Mouse (Mus musculus) liver, adult 2 months (tissue): ENCODE measurements around the gene Abcc5. TPM values are rescaled to one million over a fixed set of nuclear protein-coding genes. Genes with fewer than 3 reads are reported as not detected.
"Not testable (repeated sequence)": the region's sequence is repeated elsewhere in the genome, so short reads cannot be mapped to it uniquely, and the experiment has no call there.

ENCODE experiments used
- DNase-seq: peaks from one replicate; pipeline ENCODE4 v3.0.0-alpha.2; 2011; ENCODE audit warnings: low read depth, low spot score; ENCODE audit errors: extremely low read depth
- H3K27ac ChIP-seq: fragments of 200-500 bp; replicated peaks from 2 replicates; pipeline ENCODE4 v1.5.1; 2012; ENCODE audit warnings: low read depth, mild to moderate bottlenecking, control low read depth, inconsistent platforms, low read length; ENCODE audit not compliant: insufficient read depth
- H3K27me3 ChIP-seq: fragments of 200-500 bp; 2 replicates; pipeline ENCODE4 v1.6.1; 2012; ENCODE audit warnings: mild to moderate bottlenecking, moderate library complexity, low read length, inconsistent platforms; ENCODE audit not compliant: control insufficient read depth, insufficient read depth
- H3K36me3 ChIP-seq: fragments of 200-500 bp; 2 replicates; pipeline ENCODE4 v1.6.1; 2012; ENCODE audit warnings: low read length, inconsistent platforms; ENCODE audit not compliant: control insufficient read depth, insufficient read depth
- H3K4me1 ChIP-seq: fragments of 200-500 bp; 2 replicates; pipeline ENCODE4 v1.6.1; 2011; ENCODE audit warnings: low read length; ENCODE audit not compliant: control insufficient read depth, insufficient read depth
- H3K4me3 ChIP-seq: fragments of 200-500 bp; 2 replicates; pipeline ENCODE4 v1.5.1; 2011; ENCODE audit warnings: low read depth, mild to moderate bottlenecking, control low read depth, low read length, moderate library complexity; ENCODE audit not compliant: insufficient read depth
- H3K79me2 ChIP-seq: fragments of 200-500 bp; 2 replicates; pipeline ENCODE4 v1.6.1; 2012; ENCODE audit warnings: inconsistent platforms, mild to moderate bottlenecking, low read length, moderate library complexity; ENCODE audit not compliant: control insufficient read depth, insufficient read depth
- H3K9ac ChIP-seq: fragments of 200-500 bp; 2 replicates; pipeline ENCODE4 v1.6.1; 2012; ENCODE audit warnings: low read depth, mild to moderate bottlenecking, control low read depth, inconsistent platforms, low read length
- CTCF ChIP-seq: fragments of 200-500 bp; IDR thresholded peaks from 2 replicates; pipeline ENCODE4 v1.5.1; 2011; ENCODE audit warnings: low read depth, low read length, control low read depth
- POLR2A ChIP-seq: fragments of 200-500 bp; IDR thresholded peaks from 2 replicates; pipeline ENCODE4 v1.6.1; 2011; ENCODE audit warnings: low read length, control low read depth; ENCODE audit not compliant: insufficient read depth; ENCODE audit errors: extremely low read depth
- WGBS: fragments of 180-500 bp; shearing (Covaris S2); methylation state at CpG from one replicate; pipeline ENCODE4 v1.1.7; 2018; 5-methylcytosine and 5-hydroxymethylcytosine counted together
- polyA plus RNA-seq: library from polyadenylated mRNA; depleted of rRNA; stranded (reverse); fragments of >200 nt; gene quantifications from 2 replicates; pipeline ENCODE4 v1.2.3, GENCODE M21; 2012
- total RNA-seq: library from RNA; depleted of rRNA; stranded (reverse); fragments of >200 nt; gene quantifications from 2 replicates; pipeline ENCODE4 v1.2.3, GENCODE M21; 2014

Gene Abcc5
- total and polyA plus RNA-seq, 2 experiments, result 6.6 to 7.7 TPM

DNA sequence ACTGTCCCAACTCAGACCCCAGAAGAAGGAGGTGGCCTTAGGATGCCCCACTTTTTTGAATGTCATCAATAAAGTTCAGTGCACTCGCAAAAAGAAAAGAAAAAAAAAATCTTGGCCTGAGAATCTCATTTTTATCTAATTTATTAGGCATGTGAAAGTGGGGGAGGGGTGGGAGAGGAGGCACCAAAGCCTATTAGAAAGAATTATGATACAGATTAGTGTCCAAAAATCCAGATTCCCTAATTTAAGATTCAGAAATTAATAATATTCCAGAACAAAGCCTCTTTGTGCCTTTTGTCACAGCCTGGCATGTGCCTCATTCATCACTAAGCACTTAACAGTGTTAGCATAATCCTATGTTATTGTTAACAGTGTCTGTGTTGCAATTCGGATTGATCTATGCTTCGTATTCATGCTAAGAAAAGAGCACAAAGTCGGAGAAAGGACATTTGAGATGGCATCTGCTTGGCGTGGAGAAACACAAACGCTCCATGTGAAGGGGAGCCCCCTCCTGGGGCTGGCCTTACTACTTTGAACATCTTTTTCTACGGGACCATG lies 18.7 kb upstream of the Abcc5 start:
- H3K4me1 ChIP-seq, result no peaks in the 10 kb centered on the region
- H3K27me3 ChIP-seq, result no peaks in the 10 kb centered on the region
- TF ChIP-seq POLR2A (no peak), CTCF (no peak)
- H3K79me2 ChIP-seq, result no peaks in the 10 kb centered on the region
- WGBS, result 83% methylated on average over 7 of the region's 7 CpGs
- DNase-seq, result no peak
- H3K36me3 ChIP-seq, result no peaks in the 10 kb centered on the region
- H3K4me3 ChIP-seq, result no peak overlapping the region
- H3K9ac ChIP-seq, result no peak overlapping the region
- H3K27ac ChIP-seq, result no peak overlapping the region

DNA sequence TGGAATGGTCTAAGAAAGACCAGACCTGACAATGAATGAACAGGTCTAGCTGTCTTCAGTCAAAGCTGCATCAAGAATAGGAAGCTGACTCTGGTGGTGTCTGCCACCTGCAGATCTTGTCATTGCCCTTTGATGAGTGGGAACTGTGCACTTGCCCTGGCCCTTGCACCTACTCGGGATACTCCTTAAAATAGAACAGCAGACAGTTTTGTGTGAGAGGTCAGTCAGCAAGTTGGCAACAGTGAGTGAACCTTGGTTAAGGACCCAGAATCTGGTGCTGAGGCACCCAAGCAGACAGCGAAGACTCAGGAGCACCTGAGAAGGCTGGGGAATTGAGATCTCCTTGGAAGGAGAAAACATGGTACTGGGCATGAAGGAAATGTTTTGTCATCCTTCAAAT lies 16.7 kb upstream of the Abcc5 start:
- H3K36me3 ChIP-seq, result no peaks in the 10 kb centered on the region
- no peak for DNase-seq
- H3K79me2 ChIP-seq, result no peaks in the 10 kb centered on the region
- no peak overlapping the region for H3K9ac ChIP-seq
- no peaks in the 10 kb centered on the region for H3K4me1 ChIP-seq
- no peak overlapping the region for H3K27ac ChIP-seq
- no peak overlapping the region for H3K4me3 ChIP-seq
- TF ChIP-seq POLR2A (no peak), CTCF (no peak)
- H3K27me3 ChIP-seq, result no peaks in the 10 kb centered on the region
- 85% methylated on average over 2 of the region's 2 CpGs for WGBS

DNA sequence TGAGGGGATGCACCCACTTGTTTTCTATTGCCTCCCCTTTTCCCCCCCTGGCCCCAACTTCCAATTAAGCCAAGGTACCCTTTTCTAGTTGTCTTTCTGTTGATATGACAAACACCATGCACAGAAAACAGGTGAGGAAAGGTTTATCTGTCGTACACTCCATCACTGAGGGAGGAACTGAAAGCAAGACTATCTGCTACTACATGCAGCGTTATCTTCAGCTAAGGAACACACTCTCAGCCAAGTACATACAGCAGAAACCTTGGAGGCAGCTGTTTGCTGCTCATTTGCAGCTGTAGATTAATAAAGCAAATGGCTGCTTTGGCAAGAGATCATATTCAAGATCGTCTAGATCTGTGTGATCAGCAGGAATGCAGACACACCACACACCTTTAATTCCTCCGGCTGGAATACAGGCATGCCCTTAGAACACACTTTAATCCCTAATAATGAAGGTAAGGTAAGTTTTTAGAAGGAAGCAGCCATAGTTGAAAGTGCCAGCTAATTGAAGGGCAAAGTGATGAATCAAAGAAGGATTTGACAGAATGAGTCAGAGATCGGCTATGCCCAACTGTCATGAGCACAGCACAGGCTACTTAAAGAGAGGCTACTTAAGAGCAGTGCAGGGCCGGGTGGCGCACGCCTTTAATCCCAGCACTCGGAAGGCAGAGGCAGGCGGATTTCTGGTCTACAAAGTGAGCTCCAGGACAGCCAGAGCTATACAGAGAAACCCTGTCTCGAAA lies 12.7 kb upstream of the Abcc5 start:
- H3K36me3 ChIP-seq, result no peaks in the 10 kb centered on the region
- DNase-seq, result no peak
- no peaks in the 10 kb centered on the region for H3K27me3 ChIP-seq
- H3K4me1 ChIP-seq, result no peaks in the 10 kb centered on the region
- no peak overlapping the region for H3K4me3 ChIP-seq
- H3K9ac ChIP-seq, result no peak overlapping the region
- TF ChIP-seq CTCF (no peak), POLR2A (no peak)
- H3K79me2 ChIP-seq, result no peaks in the 10 kb centered on the region
- WGBS, result 80% methylated on average over 11 of the region's 11 CpGs
- H3K27ac ChIP-seq, result no peak overlapping the region

GRCm38 (mm10) chr16:20438046-20438445 lies 11.9 kb upstream of the Abcc5 start:
- H3K27ac ChIP-seq, H3K4me1 ChIP-seq, DNase-seq, H3K9ac ChIP-seq, H3K79me2 ChIP-seq, H3K4me3 ChIP-seq, H3K27me3 ChIP-seq, H3K36me3 ChIP-seq: not testable (repeated sequence)
- whole genome bisulfite sequencing, result 88% methylated on average over 1 of the region's 1 CpGs

- no peak for TF ChIP-seq POLR2A
- TF ChIP-seq CTCF, result no peak
- Histone ChIP-seq H3K27ac (no peak overlapping the region), H3K36me3 (no peaks in the 10 kb centered on the region), H3K9ac (no peak overlapping the region), H3K27me3 (no peaks in the 10 kb centered on the region), H3K4me1 (no peaks in the 10 kb centered on the region), H3K4me3 (no peak overlapping the region), H3K79me2 (no peaks in the 10 kb centered on the region)
- DNase-seq, result no peak
- WGBS, result 84% methylated on average over 3 of the region's 3 CpGs
Measured at GRCm38 (mm10) chr16:20436281-20436680, 10.1 kb upstream of the Abcc5 start.

DNA sequence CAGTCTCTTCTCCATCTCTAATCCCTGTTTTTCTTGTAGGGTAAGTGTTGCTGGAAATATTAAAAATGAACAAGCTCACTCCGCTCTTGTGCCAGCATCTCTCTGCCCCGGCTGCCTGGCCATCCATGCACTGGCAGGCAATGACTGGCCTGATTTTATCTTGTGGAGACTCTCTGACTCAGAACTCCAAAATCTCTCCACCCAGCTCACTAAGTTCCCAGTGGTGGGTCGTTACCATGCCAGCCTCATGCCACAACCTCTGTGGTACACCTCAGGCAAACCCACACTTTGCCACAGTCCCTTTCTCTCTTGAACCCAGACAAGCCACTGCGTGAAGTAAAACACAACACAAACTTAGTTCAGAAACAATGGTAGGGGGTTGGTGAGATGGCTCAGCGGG lies 3.1 kb upstream of the Abcc5 start:
- H3K4me3 ChIP-seq, result no peak overlapping the region
- H3K4me1 ChIP-seq, result peaks cover 2% of the 10 kb centered on the region; the same call in 1 of the 2 replicates
- no peak overlapping the region for H3K27ac ChIP-seq
- no peaks in the 10 kb centered on the region for H3K36me3 ChIP-seq
- 84% methylated on average over 5 of the region's 5 CpGs for WGBS
- no peak for DNase-seq
- H3K79me2 ChIP-seq, result no peaks in the 10 kb centered on the region
- no peaks in the 10 kb centered on the region for H3K27me3 ChIP-seq
- no peak for TF ChIP-seq CTCF
- TF ChIP-seq POLR2A, result no peak
- H3K9ac ChIP-seq, result no peak overlapping the region
